ENCODE assay signal across 8 mouse cellular contexts in genomic region chr7:44350957-44351711, GRCm38 (mm10). TPM values are rescaled to one million over a fixed set of nuclear protein-coding genes. Genes with fewer than 3 reads are reported as not detected.
DNase-seq lines count a peak whose midpoint lies in the region; ATAC-seq and TF ChIP-seq lines count a peak whose summit lies in the region.

No protein-coding gene starts in this region.

- in situ Hi-C loops in Patski (cut with MboI; ENCODE audit: low pct_unique_long_range_greater_than_20kb), result loop anchor here (5.0 to 10.0 kb wide), 2 partner anchors 46 to 89 kb away; partner anchors contain the start of genes Clec11a and Gm15517

- peak overlapping the region; percentile 12 for H3K4me3 ChIP-seq in hindbrain, embryonic 13.5 days

- DNase-seq in Patski (ENCODE audit: low read depth, low spot score), result peak; percentile 28
- peak; percentile 83 for DNase-seq in cerebellum, adult 8-10 months
- peak; percentile 74 to 94 for DNase-seq in frontal cortex, adult 2 months (ENCODE audit: extremely low spot score in 1 of 2, low spot score in 1 of 2)
- peak; percentile 82 to 91 for DNase-seq in layer of hippocampus, postnatal 14 days (ENCODE audit: low spot score in 2 of 2)
- DNase-seq in lung, postnatal 25 days (ENCODE audit: low spot score), result peak; percentile 76
- DNase-seq in retina, adult 2 months (ENCODE audit: low read depth, low spot score), result peak; percentile 69
- peak; percentile 77 for DNase-seq in thymus, postnatal 4 days

- H3K27me3 ChIP-seq in Patski, result peaks cover 81% of the 10 kb centered on the region
- peaks cover 87% of the 10 kb centered on the region for H3K27me3 ChIP-seq in hindbrain, embryonic 13.5 days

- peaks cover 74% of the 10 kb centered on the region for H3K36me3 ChIP-seq in hindbrain, embryonic 13.5 days

- peaks cover 40% of the 10 kb centered on the region for H3K4me1 ChIP-seq in hindbrain, embryonic 13.5 days (replicated peaks)

- H3K4me2 ChIP-seq in hindbrain, embryonic 13.5 days, result peak overlapping the region; percentile 45

- POLR2A ChIA-PET in Patski (lab: Charles Lee), result interaction anchor here (0.6 kb wide), 3 partner anchors 88 to 104 kb away, joined by 4 read pairs; partner anchors contain the start of genes 1700028J19Rik and 2410002F23Rik

- peak; percentile 68 for ATAC-seq in Patski
- ATAC-seq in hindbrain, embryonic 13.5 days (ENCODE audit: low FRiP score), result peak; percentile 34

- peak overlapping the region; percentile 64 for H3K9ac ChIP-seq in hindbrain, embryonic 13.5 days

- no peak for TF ChIP-seq CTCF in Patski (IDR thresholded peaks at IDR 0.05)

- CTCF ChIA-PET in Patski (lab: Charles Lee), result interaction anchor here (0.6 to 2.1 kb wide), 9 partner anchors 11 to 171 kb away, joined by 3 to 17 read pairs (median 3); no protein-coding TSS in a partner anchor

- H3K27ac ChIP-seq in hindbrain, embryonic 13.5 days, result peak overlapping the region; percentile 60; the same call in 1 of the 2 replicates

- WGBS in hindbrain, embryonic 13.5 days, result 6% methylated on average over 25 of the region's 25 CpGs

- no peaks in the 10 kb centered on the region for H3K9me3 ChIP-seq in hindbrain, embryonic 13.5 days

RNA-seq across cellular contexts. Expression of gene Syt3, which starts 32.8 kb away (rescaled TPM):
- 6.4 TPM for polyA plus RNA-seq in Patski (2021)
- 56.7 and 57.0 TPM in 2 replicates for polyA plus RNA-seq in frontal cortex, adult 2 months (2012; rRNA removed)
- 26.1 and 27.7 TPM in 2 replicates for polyA plus RNA-seq in hindbrain, embryonic 13.5 days (2015; fragmentation: Nextera tagmentation; extraction: Ambion mirVana)
- 10 to 100 TPM; 95.5 to 98.4 TPM for total RNA-seq in layer of hippocampus, postnatal 14 days (2021)

RNA-seq across cellular contexts. Expression of gene 1700008O03Rik, which starts 34.5 kb away (rescaled TPM):
- 0.98 TPM for polyA plus RNA-seq in Patski (2021)
- polyA plus RNA-seq in frontal cortex, adult 2 months (2012; rRNA removed), result 3.7 and 3.8 TPM in 2 replicates
- polyA plus RNA-seq in hindbrain, embryonic 13.5 days (2015; fragmentation: Nextera tagmentation; extraction: Ambion mirVana), result 1.8 and 2.4 TPM in 2 replicates
- 1 to 10 TPM; 2.3 TPM for total RNA-seq in layer of hippocampus, postnatal 14 days (2021)

RNA-seq across cellular contexts. Expression of gene Shank1, which starts 41.1 kb away (rescaled TPM):
- 1.9 TPM for polyA plus RNA-seq in Patski (2021)
- polyA plus RNA-seq in frontal cortex, adult 2 months (2012; rRNA removed), result 130 and 138 TPM in 2 replicates
- polyA plus RNA-seq in hindbrain, embryonic 13.5 days (2015; fragmentation: Nextera tagmentation; extraction: Ambion mirVana), result 31.7 and 32.6 TPM in 2 replicates
- 100 to 1,000 TPM; 566 to 582 TPM for total RNA-seq in layer of hippocampus, postnatal 14 days (2021)

RNA-seq across cellular contexts. Expression of gene Clec11a, which starts 44.4 kb away (rescaled TPM):
- polyA plus RNA-seq in Patski (2021), result 0.68 TPM
- 4.8 and 5.4 TPM in 2 replicates for polyA plus RNA-seq in frontal cortex, adult 2 months (2012; rRNA removed)
- polyA plus RNA-seq in hindbrain, embryonic 13.5 days (2015; fragmentation: Nextera tagmentation; extraction: Ambion mirVana), result 3.4 and 3.9 TPM in 2 replicates
- 1 to 10 TPM; 2.5 to 2.8 TPM for total RNA-seq in layer of hippocampus, postnatal 14 days (2021)

Comparison
In these comparisons a context has a peak if more than half of its experiments do, and no peak if none do; other contexts are left out.
1. Peak in every context shown above with its lines: DNase-seq, ATAC-seq, H3K4me3 ChIP-seq and H3K27ac ChIP-seq.
2. DNase-seq: peak in every context shown above with its lines; median percentile 86 in layer of hippocampus, postnatal 14 days; 84 in frontal cortex, adult 2 months; 83 in cerebellum, adult 8-10 months; 77 in thymus, postnatal 4 days; 76 in lung, postnatal 25 days; 69 in retina, adult 2 months; 28 in Patski.
3. RNA of gene Shank1, which starts 41.1 kb away (polyA plus RNA-seq): 130 to 138 TPM in frontal cortex, adult 2 months and 31.7 to 32.6 TPM in hindbrain, embryonic 13.5 days; 1.9 TPM in Patski (single experiment); every median in the first group is over 10 times any median in the second.